Mouse (Mus musculus): ENCODE results near the gene Reep3.
A peak's percentile ranks its signal among the peaks of the same experiment; 100 is the strongest.

- no peak for TF ChIP-seq POLR2A (IDR thresholded peaks at IDR 0.05; ENCODE audit: low read depth, low read length)
- peak; percentile 44; the same call in 1 of the 2 replicates for TF ChIP-seq ZNF384 (IDR thresholded peaks at IDR 0.05; ENCODE audit: low read depth, low read length)
- TF ChIP-seq USF1 (IDR thresholded peaks at IDR 0.05; ENCODE audit: low read depth, low read length): peak; percentile 63
- peak; percentile 50; the same call in 1 of the 2 replicates for TF ChIP-seq MXI1 (IDR thresholded peaks at IDR 0.05; ENCODE audit: low read depth, low read length)
- TF ChIP-seq EP300 (IDR thresholded peaks at IDR 0.05; ENCODE audit: low read length): peak; percentile 42; the same call in 1 of the 2 replicates
- no peak for TF ChIP-seq NELFE (IDR thresholded peaks at IDR 0.05; ENCODE audit: low read depth, low read length)
- TF ChIP-seq MAFK (IDR thresholded peaks at IDR 0.05; ENCODE audit: insufficient replicate concordance, low read length): no peak
- no peak for TF ChIP-seq KAT2A (IDR thresholded peaks at IDR 0.05; ENCODE audit: insufficient replicate concordance, low read length)
- TF ChIP-seq CTCF (conservative IDR thresholded peaks at IDR 0.05 in 1 of 2, IDR thresholded peaks at IDR 0.05 in 1 of 2; ENCODE audit: low read depth in 2 of 2, low read length in 2 of 2): no peak
- peak; percentile 78 for TF ChIP-seq MAX (IDR thresholded peaks at IDR 0.05; ENCODE audit: low read length)
- peak; percentile 11; the same call in 1 of the 2 replicates for TF ChIP-seq IRF4 (IDR thresholded peaks at IDR 0.05; ENCODE audit: low read depth, low read length)
- no peak for TF ChIP-seq POLR2AphosphoS2 (IDR thresholded peaks at IDR 0.05; ENCODE audit: low read depth, low read length)
- TF ChIP-seq CHD2 (IDR thresholded peaks at IDR 0.05; ENCODE audit: low read length): no peak
Observed at GRCm38 (mm10) chr10:67113833-67114232, 17.1 kb upstream of the Reep3 start.

Measured in CH12.LX (cell line).